Mouse (Mus musculus) heart, embryonic 13.5 days (tissue): Measurements from ENCODE around the gene Daam2. TPM values are rescaled to one million over a fixed set of nuclear protein-coding genes. Genes with fewer than 3 reads are reported as not detected.
"Not testable (repeated sequence)": the region's sequence is repeated elsewhere in the genome, so short reads cannot be mapped to it uniquely, and the experiment has no call there.

ENCODE experiments used
- ATAC-seq: fragments of 200-750 bp; cut with Nextera tagmentation; 2 replicates; pipeline ENCODE4 v1.8.0; 2017; ENCODE audit warnings: moderate TSS enrichment; ENCODE audit not compliant: insufficient number of reproducible peaks, low FRiP score, low TSS enrichment; ENCODE audit errors: extremely low read depth
- H3K27ac ChIP-seq: fragments of 300-500 bp; sonication (generic); replicated peaks from 2 replicates; pipeline ENCODE4 v1.5.1; 2015; ENCODE audit warnings: moderate library complexity, mild to moderate bottlenecking, inconsistent platforms
- H3K27me3 ChIP-seq: fragments of 300-500 bp; sonication (generic); replicated peaks from 2 replicates; pipeline ENCODE4 v1.6.1; 2015; ENCODE audit warnings: mild to moderate bottlenecking, inconsistent platforms
- H3K36me3 ChIP-seq: fragments of 300-500 bp; sonication (generic); 2 replicates; pipeline ENCODE4 v1.6.1; 2015; ENCODE audit warnings: mild to moderate bottlenecking, inconsistent platforms
- H3K4me1 ChIP-seq: fragments of 300-500 bp; sonication (generic); 2 replicates; pipeline ENCODE4 v1.6.1; 2015; ENCODE audit warnings: inconsistent platforms
- H3K4me2 ChIP-seq: fragments of 300-500 bp; sonication (generic); 2 replicates; pipeline ENCODE4 v1.6.1; 2015; ENCODE audit warnings: inconsistent platforms, mild to moderate bottlenecking, moderate library complexity
- H3K4me3 ChIP-seq: fragments of 300-500 bp; sonication (generic); 2 replicates; pipeline ENCODE4 v1.5.1; 2015; ENCODE audit warnings: moderate library complexity, mild to moderate bottlenecking, inconsistent platforms
- H3K9ac ChIP-seq: fragments of 300-500 bp; sonication (generic); 2 replicates; pipeline ENCODE4 v1.6.1; 2015; ENCODE audit warnings: inconsistent platforms, mild to moderate bottlenecking, moderate library complexity
- H3K9me3 ChIP-seq: fragments of 300-500 bp; sonication (generic); 2 replicates; pipeline ENCODE4 v1.6.1; 2016; ENCODE audit warnings: inconsistent platforms
- WGBS: fragments of 180-500 bp; shearing (Covaris S2); methylation state at CpG from one replicate; pipeline ENCODE4 v1.1.7; 2015; ENCODE audit warnings: mixed read lengths; 5-methylcytosine and 5-hydroxymethylcytosine counted together
- polyA plus RNA-seq: library from polyadenylated mRNA; unstranded; fragments of >200 nt; fragmentation: Nextera tagmentation; extraction: Ambion mirVana; gene quantifications from 2 replicates; pipeline ENCODE4 v1.2.1, GENCODE M21; 2015

Gene Daam2
- polyA plus RNA-seq, 1 experiment from 2014 or later: 4.6 TPM

GRCm38 (mm10) chr17:49448570-49449229 is 115.4 kb downstream of the Daam2 start:
- Histone ChIP-seq H3K27ac (peak overlapping the region; percentile 29; the same call in 1 of the 2 replicates), H3K36me3 (peaks cover 28% of the 10 kb centered on the region), H3K4me2 (peak overlapping the region; percentile 22; the same call in 1 of the 2 replicates), H3K9me3 (no peaks in the 10 kb centered on the region), H3K4me1 (peaks cover 10% of the 10 kb centered on the region), H3K9ac (no peak overlapping the region), H3K4me3 (no peak overlapping the region), H3K27me3 (no peaks in the 10 kb centered on the region)
- 47% methylated on average over 8 of the region's 9 CpGs for WGBS
- no peak for ATAC-seq

- not testable (repeated sequence) for H3K4me3 ChIP-seq, ATAC-seq, H3K9me3 ChIP-seq, H3K9ac ChIP-seq, H3K27me3 ChIP-seq, H3K27ac ChIP-seq, H3K4me2 ChIP-seq
- H3K36me3 ChIP-seq: peaks cover 22% of the 10 kb centered on the region
- WGBS: 76% methylated on average over 3 of the region's 3 CpGs
- H3K4me1 ChIP-seq: peaks cover 15% of the 10 kb centered on the region
Measured at GRCm38 (mm10) chr17:49442841-49443240, 121.3 kb downstream of the Daam2 start.

DNA sequence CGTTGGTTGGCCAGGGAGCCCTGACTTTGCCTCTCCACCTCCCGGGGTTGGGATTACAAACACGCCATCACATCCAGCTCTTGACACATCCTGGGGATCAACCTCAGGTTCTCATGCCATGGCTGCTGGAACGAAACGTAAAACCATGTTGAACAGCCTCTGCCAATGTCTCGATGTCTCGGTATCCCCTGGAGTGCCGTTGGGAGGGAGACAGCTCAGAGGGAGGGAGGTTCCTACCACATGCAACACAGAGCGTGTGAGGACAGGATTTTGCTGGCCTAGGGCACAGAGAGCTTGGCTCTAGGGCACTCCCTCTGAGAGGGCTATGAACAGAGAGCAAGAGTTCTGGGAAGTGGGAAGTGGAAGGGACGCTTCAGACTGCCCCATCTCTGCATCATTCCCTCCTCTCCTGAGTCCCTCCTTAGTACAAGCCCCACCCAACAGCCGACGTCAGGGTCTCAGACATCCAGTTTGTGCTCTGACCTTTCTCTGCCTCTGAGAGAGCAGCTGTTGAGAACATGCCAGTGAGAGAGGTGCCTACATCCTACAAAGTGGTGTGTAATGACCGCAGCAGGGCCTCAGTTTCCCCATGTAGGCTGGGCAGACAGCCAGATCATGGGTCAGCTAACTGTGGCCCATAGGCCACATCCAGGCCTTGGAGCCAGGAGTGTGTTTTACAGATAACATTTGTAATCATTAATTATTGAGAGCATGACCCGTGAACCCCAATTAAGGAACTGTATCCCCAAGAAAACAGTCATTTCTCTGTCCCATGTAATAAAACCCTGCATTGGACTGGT is 123.6 kb downstream of the Daam2 start:
- no peaks in the 10 kb centered on the region for H3K9me3 ChIP-seq
- no peak overlapping the region for H3K4me2 ChIP-seq
- H3K27me3 ChIP-seq: no peaks in the 10 kb centered on the region
- no peak for ATAC-seq
- peaks cover 15% of the 10 kb centered on the region for H3K4me1 ChIP-seq
- H3K4me3 ChIP-seq: no peak overlapping the region
- H3K27ac ChIP-seq: no peak overlapping the region
- 61% methylated on average over 14 of the region's 14 CpGs for WGBS
- peaks cover 37% of the 10 kb centered on the region for H3K36me3 ChIP-seq
- H3K9ac ChIP-seq: no peak overlapping the region

GRCm38 (mm10) chr17:49439706-49440105 is 124.4 kb downstream of the Daam2 start:
- no peak overlapping the region for H3K9ac ChIP-seq
- ATAC-seq: no peak

GRCm38 (mm10) chr17:49438822-49439574 is 125.1 kb downstream of the Daam2 start:
- H3K36me3 ChIP-seq: peaks cover 52% of the 10 kb centered on the region
- no peaks in the 10 kb centered on the region for H3K27me3 ChIP-seq
- H3K4me3 ChIP-seq: no peak overlapping the region
- H3K27ac ChIP-seq: no peak overlapping the region
- H3K4me2 ChIP-seq: no peak overlapping the region; the same call in 1 of the 2 replicates
- no peaks in the 10 kb centered on the region for H3K9me3 ChIP-seq
- 45% methylated on average over 12 of the region's 12 CpGs for WGBS
- no peak for ATAC-seq
- H3K4me1 ChIP-seq: peaks cover 15% of the 10 kb centered on the region
- 0 out of 2 replicates have a peak overlapping the region, but pooled peaks have one; percentile 13 for H3K9ac ChIP-seq

More at GRCm38 (mm10) chr17:49439706-49440105, 124.4 kb downstream of the Daam2 start:
- no peaks in the 10 kb centered on the region for H3K9me3 ChIP-seq
- no peak overlapping the region for H3K4me3 ChIP-seq
- peaks cover 45% of the 10 kb centered on the region for H3K36me3 ChIP-seq
- 73% methylated on average over 4 of the region's 4 CpGs for WGBS
- H3K27ac ChIP-seq: no peak overlapping the region
- peaks cover 15% of the 10 kb centered on the region for H3K4me1 ChIP-seq
- H3K27me3 ChIP-seq: no peaks in the 10 kb centered on the region
- no peak overlapping the region for H3K4me2 ChIP-seq

DNA sequence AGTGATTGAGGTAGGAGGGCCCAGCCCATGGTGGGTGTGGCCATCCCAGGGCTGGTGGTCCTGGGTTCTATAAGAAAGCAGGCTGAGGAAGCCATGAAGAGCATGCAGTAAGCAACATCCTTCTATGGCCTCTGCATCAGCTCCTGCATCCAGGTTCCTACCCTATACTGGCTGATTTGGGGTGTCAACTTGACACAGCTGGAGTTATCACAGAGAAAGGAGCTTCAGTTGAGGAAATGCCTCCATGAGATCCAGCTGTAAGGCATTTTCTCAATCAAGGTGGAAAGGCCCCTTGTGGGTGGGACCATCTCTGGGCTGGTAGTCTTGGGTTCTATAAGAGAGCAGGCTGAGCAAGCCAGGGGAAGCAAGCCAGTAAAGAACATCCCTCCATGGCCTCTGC is 126.8 kb downstream of the Daam2 start:
- not testable (repeated sequence) for H3K27me3 ChIP-seq, ATAC-seq, H3K4me2 ChIP-seq, H3K9me3 ChIP-seq, H3K27ac ChIP-seq, H3K4me3 ChIP-seq, H3K9ac ChIP-seq
- H3K4me1 ChIP-seq: peaks cover 23% of the 10 kb centered on the region
- H3K36me3 ChIP-seq: peaks cover 66% of the 10 kb centered on the region

DNA sequence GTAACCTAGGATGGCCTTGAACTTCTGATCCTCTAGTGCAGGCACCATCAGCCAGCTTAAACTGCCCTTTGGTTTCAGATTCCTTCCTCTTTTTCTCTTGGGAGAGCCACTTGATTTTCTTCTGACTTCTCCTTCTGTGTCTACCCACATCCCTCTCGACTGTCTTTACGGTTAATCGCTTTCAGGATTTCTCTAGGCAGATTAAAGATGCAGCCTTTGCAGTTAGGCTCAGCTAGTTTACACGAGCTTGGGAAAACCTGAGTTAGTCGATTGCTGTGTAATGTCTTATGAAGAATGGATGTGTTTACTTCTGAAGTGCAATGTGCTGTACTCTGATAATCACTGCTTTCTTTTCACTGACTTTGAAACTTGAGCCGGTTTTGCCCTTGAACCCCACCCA is 127.5 kb downstream of the Daam2 start:
- no peak for ATAC-seq
- H3K27me3 ChIP-seq: no peaks in the 10 kb centered on the region
- H3K9me3 ChIP-seq: no peaks in the 10 kb centered on the region
- H3K9ac ChIP-seq: no peak overlapping the region
- H3K4me2 ChIP-seq: no peak overlapping the region
- WGBS: 85% methylated on average over 6 of the region's 6 CpGs
- no peak overlapping the region for H3K27ac ChIP-seq
- no peak overlapping the region for H3K4me3 ChIP-seq
- peaks cover 66% of the 10 kb centered on the region for H3K36me3 ChIP-seq
- H3K4me1 ChIP-seq: peaks cover 27% of the 10 kb centered on the region

- H3K9ac ChIP-seq: no peak overlapping the region
- H3K4me3 ChIP-seq: no peak overlapping the region
- H3K36me3 ChIP-seq: peaks cover 59% of the 10 kb centered on the region
- H3K27me3 ChIP-seq: no peaks in the 10 kb centered on the region
- H3K9me3 ChIP-seq: no peaks in the 10 kb centered on the region
- ATAC-seq: no peak
- peaks cover 24% of the 10 kb centered on the region for H3K4me1 ChIP-seq
- WGBS: 73% methylated on average over 10 of the region's 10 CpGs
- no peak overlapping the region for H3K4me2 ChIP-seq
- no peak overlapping the region for H3K27ac ChIP-seq
Measured at GRCm38 (mm10) chr17:49435081-49435480, 129.1 kb downstream of the Daam2 start.

DNA sequence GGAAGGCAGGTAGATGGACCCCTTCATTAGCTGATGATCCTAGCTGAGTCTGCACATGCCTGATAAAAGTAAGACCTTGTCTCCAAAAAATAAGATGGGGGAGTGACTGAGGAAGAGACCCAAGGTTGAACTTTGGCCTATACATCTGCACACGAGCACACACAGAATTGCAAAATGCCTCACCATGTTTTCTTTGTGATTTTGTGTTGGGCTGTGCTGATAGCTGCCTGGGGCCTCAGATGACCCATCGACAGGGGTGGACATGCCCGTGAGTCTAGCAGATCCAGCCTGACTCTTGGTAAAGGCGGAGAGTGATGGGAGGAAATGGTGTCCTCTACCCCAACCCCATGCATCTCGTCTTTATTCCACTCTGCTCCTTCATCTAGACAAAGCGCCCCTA is 129.9 kb downstream of the Daam2 start:
- Histone ChIP-seq H3K4me3 (no peak overlapping the region), H3K36me3 (peaks cover 51% of the 10 kb centered on the region), H3K27me3 (no peaks in the 10 kb centered on the region), H3K27ac (no peak overlapping the region), H3K9ac (no peak overlapping the region), H3K4me1 (peaks cover 30% of the 10 kb centered on the region), H3K9me3 (no peaks in the 10 kb centered on the region), H3K4me2 (no peak overlapping the region)
- 56% methylated on average over 6 of the region's 6 CpGs for WGBS
- no peak for ATAC-seq

GRCm38 (mm10) chr17:49433071-49433470 is 131.1 kb downstream of the Daam2 start:
- no peak overlapping the region for H3K4me2 ChIP-seq
- H3K27ac ChIP-seq: no peak overlapping the region
- H3K9ac ChIP-seq: no peak overlapping the region
- H3K4me3 ChIP-seq: no peak overlapping the region
- WGBS: 91% methylated on average over 6 of the region's 6 CpGs
- no peak for ATAC-seq
- H3K4me1 ChIP-seq: peaks cover 33% of the 10 kb centered on the region
- peaks cover 46% of the 10 kb centered on the region for H3K36me3 ChIP-seq
- H3K27me3 ChIP-seq: no peaks in the 10 kb centered on the region
- H3K9me3 ChIP-seq: no peaks in the 10 kb centered on the region

DNA sequence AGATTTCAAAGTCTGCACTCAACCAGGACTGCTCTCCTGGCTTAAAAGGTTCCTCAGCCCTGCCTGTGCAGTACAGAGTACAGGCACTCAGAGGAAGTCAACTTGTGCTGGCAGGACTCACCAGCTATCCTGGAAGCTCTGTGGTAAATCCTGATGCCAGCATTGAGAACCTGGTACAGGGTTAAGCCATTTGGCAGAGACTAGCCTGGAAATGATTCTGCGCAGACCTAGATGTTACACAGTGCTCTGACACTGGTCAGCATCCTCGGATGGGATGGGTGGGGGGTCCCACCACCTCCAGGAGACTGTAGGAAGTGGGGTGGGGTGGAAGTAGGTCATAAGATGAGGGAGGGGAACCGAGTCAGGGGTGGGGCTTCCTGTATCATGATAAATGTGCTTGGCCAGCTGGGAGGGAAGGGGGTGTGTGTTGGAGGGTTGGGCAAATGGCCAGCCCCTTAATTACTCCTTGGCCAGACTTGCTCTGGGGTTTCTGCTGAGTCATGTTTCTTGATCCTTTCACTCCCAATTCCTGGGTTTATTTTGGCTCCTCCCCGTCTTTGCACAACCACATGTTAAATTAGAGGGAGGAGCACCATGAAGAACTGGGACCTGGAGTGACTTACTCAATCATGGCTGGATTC is 132.0 kb downstream of the Daam2 start:
- no peaks in the 10 kb centered on the region for H3K9me3 ChIP-seq
- H3K36me3 ChIP-seq: peaks cover 42% of the 10 kb centered on the region
- H3K4me3 ChIP-seq: no peak overlapping the region
- 0 out of 2 replicates have a peak overlapping the region, but pooled peaks have one; percentile 18 for H3K27ac ChIP-seq
- no peaks in the 10 kb centered on the region for H3K27me3 ChIP-seq
- no peak overlapping the region for H3K9ac ChIP-seq
- peaks cover 33% of the 10 kb centered on the region for H3K4me1 ChIP-seq
- no peak overlapping the region for H3K4me2 ChIP-seq
- WGBS: 52% methylated on average over 4 of the region's 4 CpGs
- no peak for ATAC-seq
